Mouse (Mus musculus) urinary bladder, adult 2 months (tissue): Measurements from ENCODE around the gene Gfpt2. TPM values are rescaled to one million over a fixed set of nuclear protein-coding genes. Genes with fewer than 3 reads are reported as not detected.
"Not testable (repeated sequence)": the region's sequence is repeated elsewhere in the genome, so short reads cannot be mapped to it uniquely, and the experiment has no call there.

ENCODE experiments used
- DNase-seq: peaks from one replicate; pipeline ENCODE4 v3.0.0; 2022; ENCODE audit warnings: low spot score
- polyA plus RNA-seq: library from polyadenylated mRNA; depleted of rRNA; stranded (reverse); fragments of >200 nt; gene quantifications from 2 replicates; pipeline ENCODE4 v1.2.3, GENCODE M21; 2012

The Gfpt2 gene
- polyA plus RNA-seq, 1 experiment = 13.6 TPM

- DNase-seq = no peak
Observed at GRCm38 (mm10) chr11:49793131-49793530, 847 bp upstream of the Gfpt2 start.

DNA sequence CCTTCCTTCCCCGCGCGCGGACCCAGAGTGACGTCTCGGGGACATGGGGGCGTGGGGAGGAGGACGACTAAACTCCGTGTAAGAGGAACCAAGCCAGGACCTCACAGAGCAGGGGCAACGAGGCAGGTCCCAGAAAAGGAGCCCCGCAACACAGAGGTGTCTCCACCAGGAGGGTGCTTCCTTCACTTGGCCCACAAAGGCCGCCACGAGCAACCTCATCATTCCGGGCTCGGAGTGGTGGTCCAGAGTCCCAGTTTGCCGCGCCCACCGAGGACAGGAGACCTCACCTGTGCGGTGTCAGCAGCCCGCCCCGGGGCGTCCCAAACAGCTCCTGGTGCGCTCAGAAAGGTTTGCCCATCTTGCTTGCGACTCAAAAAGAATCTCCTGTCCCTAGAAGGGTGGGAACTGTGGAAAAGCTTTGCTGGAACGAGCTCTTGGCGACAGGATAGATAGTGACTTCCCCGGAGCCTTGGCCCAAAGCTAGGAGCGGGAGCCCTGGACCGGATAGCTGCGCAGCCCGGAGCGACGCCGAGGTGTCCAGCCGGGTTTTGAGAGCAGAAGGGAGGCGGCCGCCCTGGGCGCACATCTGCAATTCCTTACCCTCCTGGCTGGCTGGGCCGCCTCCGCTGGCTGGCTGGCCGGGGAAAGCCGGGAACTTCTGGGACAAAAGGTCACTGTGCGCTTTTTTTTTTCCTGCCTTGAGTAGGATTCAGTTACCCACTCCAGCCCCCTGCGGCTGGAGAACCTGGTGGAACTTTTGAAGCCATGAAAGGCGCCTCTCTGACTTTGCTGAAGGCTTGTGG is 565 bp downstream of the Gfpt2 start:
- no peak for DNase-seq

DNA sequence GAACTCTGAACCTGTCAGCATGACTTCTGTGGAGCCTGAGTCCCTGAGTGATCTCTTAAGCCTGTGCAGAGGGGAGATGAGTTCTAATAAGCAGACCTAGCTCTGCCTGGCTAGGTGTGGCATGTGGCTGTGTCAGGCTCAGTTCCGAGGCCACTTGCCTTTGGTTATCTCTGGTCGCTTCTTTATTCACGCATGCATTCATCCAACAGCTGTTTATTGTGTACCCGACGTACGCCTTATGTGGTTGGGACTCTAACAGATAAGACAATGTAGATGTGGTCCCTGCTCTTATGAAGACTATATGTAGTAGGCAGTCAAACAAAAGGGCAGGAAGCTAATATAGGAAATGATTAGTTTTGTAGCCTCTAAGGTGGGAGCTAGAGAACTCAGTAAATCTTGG is 5.0 kb downstream of the Gfpt2 start:
- no peak for DNase-seq

DNA sequence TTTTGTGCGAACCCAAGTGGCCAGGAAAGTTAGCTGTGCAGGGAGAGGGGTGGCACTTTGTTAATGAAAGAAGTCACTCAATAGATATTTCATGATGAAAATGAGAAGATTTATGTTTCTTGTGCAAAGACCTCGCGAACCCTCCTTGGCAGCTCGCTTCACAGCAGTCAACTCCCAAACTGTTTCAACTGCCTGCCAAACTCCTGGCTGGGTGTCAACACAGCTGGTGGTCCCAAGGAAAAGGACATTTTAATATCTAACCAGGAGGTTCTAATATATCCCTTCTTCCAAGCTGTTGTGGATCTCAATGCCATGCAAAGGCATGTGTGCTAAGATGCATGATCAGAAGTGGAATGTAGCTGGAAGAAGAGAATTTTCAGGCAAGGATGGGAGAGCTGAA is 7.5 kb downstream of the Gfpt2 start:
- no peak for DNase-seq

DNA sequence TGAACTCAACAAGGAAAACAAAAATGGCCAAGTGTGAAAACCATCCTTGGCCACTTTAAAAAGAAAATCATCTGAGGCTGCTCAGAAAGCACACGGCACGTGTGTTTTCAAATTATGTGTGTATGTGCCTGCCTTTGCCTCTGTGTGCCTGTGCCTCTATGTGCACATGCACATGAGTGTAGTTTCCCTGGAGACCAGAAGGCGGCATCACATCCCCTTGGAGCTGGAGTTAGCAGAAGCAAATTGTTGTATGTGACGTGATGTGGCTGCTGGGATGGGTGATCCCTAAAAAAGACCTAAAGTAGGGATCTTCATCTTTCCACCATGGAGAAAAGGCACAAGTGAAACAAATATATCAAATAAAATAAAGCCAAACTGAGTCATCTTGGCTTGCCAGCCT is 9.8 kb downstream of the Gfpt2 start:
- no peak for DNase-seq

GRCm38 (mm10) chr11:49806218-49806617 is 12.2 kb downstream of the Gfpt2 start:
- no peak for DNase-seq

GRCm38 (mm10) chr11:49808946-49809345 is 15.0 kb downstream of the Gfpt2 start:
- no peak for DNase-seq

GRCm38 (mm10) chr11:49810696-49811095 is 16.7 kb downstream of the Gfpt2 start:
- DNase-seq = not testable (repeated sequence)

GRCm38 (mm10) chr11:49811099-49811541 is 17.1 kb downstream of the Gfpt2 start:
- no peak for DNase-seq

- no peak for DNase-seq
Observed at GRCm38 (mm10) chr11:49811879-49812278, 17.9 kb downstream of the Gfpt2 start.

- no peak for DNase-seq
Observed at GRCm38 (mm10) chr11:49818869-49819566, 25.0 kb downstream of the Gfpt2 start.

DNA sequence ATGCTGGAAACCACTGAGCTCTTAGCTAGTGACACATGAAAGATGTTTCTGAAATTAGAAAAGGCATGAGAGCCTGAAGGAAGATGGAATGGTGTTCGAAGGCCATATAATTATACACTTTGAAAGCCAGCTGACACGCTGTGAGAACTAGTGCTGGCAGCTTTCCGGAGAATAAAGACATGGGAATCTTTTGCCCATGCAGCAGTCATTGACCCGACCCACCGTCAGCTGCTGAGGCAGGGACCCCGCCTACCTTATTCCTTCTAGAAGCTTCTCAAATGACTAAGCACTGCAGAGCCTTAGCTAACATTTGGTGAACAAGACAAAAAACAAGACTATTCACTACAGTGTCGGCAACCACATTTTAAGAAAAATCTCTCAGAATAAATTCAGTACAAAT is 25.7 kb downstream of the Gfpt2 start:
- no peak for DNase-seq

- no peak for DNase-seq
Observed at GRCm38 (mm10) chr11:49820928-49821327, 26.9 kb downstream of the Gfpt2 start.

DNA sequence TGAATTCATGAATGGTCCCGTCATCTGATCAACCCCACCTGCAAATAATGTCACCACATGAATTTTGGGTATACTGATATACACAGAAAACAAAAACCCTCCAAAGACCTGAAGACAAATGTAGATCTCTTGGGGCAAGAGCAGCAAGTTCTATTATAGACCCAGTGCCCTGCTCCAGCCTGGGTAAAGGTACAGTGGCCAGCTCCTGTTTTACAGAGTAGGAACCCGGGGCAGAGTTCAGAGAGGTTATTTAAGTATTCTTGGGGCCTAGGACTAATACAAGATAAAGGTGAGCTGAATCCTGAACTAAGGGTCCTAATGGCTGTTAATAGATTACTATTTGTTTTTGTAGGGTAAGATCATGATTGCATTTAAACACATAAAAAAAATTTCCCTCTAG is 27.6 kb downstream of the Gfpt2 start:
- no peak for DNase-seq

DNA sequence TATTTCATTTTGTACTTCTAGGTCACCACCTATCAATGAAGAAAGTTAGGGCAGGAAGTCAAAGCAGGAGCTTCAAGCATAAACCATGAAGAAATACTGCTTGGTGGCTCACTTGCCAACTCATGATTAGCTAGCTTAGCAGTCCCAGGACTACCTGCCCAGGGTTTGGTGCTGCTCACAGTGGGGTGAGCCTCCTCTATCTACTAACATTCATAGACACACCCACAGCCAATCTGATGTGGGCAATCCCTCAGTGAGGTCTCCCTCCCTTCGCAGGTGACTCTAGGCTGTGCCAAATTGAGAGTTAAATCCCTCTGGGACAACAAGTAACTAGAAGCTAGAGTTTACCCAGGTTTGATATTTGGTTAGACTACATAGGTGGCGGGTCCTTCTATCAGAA is 28.4 kb downstream of the Gfpt2 start:
- no peak for DNase-seq

GRCm38 (mm10) chr11:49824896-49825295 is 30.9 kb downstream of the Gfpt2 start:
- peak; percentile 65 for DNase-seq

- no peak for DNase-seq
Observed at GRCm38 (mm10) chr11:49827243-49827642, 33.3 kb downstream of the Gfpt2 start.

DNA sequence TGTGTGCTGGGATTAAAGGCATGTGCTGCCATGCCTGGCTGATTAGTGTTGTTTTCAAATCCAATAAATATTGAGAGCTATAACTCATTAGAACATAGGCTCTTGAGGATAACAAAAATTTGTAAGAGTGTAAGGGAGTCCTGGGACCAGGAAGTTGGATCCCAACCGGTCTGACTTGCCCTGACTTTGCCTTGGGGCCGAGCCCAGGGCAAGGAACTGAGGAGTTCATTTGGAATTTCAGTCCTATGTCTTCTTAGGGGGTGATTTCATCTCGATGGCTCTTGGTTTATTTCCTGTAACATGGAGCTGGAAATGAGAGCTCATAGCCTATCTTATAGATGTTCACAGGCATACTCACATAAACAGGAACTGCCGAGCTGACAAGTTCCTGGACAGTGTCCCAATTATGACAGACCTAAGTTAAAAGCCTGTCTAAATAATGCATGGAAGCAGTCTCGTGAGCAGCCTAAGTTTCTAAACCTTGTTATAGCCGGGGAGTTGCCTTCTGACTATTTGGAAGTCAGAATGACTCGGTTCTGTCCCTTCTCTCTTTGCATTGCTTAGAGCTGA is 35.3 kb downstream of the Gfpt2 start:
- no peak for DNase-seq

DNA sequence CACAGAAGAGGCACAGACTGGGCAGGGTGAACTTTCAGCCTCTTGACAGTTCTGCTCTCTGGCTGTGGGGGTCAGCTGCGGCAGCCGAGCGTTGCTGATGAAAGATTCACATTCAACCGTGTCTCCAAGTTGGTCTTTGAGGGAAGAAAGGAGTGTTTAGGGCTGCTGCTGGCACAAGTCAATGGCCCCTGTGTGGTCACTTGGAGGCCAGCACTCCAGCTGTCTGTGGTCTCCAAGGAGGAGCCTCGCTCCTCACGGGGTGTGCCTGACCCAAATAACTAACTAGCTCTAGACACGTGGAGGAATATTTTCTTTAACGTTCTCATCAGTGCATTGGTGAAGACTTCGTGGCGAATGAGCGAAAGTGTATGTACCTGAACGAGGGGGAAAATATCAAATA is 38.0 kb downstream of the Gfpt2 start:
- DNase-seq = no peak

GRCm38 (mm10) chr11:49832962-49833361 is 39.0 kb downstream of the Gfpt2 start:
- no peak for DNase-seq

DNA sequence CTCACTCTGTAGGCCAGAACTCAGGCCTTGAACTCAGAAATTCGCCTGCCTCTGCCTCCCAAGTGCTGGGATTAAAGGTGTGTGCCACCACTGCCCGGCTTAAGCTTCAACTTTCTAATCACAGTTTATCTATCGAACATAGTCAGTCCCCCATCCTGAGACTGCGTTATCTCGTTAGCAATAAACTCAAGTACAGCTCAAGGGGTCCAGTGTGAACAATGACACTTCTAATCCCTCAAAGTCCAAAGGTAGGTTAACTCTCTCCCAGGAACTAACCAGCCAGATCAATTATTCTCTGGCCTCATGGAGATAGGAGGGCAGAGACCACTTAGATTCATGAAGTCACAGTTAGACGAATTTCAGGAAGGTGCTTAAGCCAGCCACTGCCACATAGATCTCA is 40.3 kb downstream of the Gfpt2 start:
- no peak for DNase-seq

DNA sequence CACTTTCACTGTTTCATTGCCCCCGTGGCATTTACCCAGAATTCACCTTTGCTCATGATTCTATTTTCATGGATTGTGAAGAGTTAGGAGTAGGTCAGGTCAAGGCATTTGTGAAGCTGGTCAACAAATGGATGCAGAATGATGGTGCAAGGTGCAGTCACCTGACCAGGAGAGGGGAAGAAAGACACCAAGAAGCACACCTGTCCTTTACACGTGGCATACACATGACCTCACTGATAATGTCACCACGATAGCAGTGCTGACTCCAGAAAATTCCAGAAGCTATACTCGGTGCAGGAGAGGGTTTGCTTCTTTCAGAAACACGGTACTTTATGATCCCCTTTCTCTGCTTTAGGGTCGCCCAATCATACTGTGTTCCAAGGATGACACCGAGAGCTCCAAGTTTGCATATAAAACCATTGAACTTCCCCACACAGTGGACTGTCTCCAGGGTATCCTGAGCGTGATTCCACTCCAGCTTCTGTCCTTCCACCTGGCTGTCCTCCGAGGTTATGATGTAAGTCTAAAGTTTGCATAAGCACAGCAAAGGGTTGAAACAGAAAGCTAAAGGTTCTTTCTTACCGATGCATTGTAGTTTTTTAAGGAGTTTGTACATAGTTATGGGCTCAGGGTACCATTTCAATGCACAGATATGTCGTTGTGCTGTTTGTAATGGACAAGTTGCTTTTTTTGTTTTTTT is 41.4 kb downstream of the Gfpt2 start:
- no peak for DNase-seq
